Mouse (Mus musculus) spleen, postnatal 4 days (tissue): ENCODE results near the gene Vav2.
A peak's percentile ranks its signal among the peaks of the same experiment; 100 is the strongest.

ENCODE experiments used
- DNase-seq, 2 experiments: peaks; one replicate each; pipeline ENCODE4 v3.0.0; 2022; ENCODE audit warnings: low spot score in 2 of 2

Gene Vav2

GRCm38 (mm10) chr2:27318197-27318596 is 108.6 kb downstream of the Vav2 start:
- no peak for DNase-seq

GRCm38 (mm10) chr2:27316167-27316566 is 110.7 kb downstream of the Vav2 start:
- DNase-seq = no peak

- no peak for DNase-seq
These were observed 112.6 kb downstream of the Vav2 start for GRCm38 (mm10) chr2:27314269-27314668.

GRCm38 (mm10) chr2:27312500-27312899 is 114.3 kb downstream of the Vav2 start:
- no peak for DNase-seq

GRCm38 (mm10) chr2:27311606-27312005 is 115.2 kb downstream of the Vav2 start:
- peak in 1 of 2 experiments; percentile 45 for DNase-seq

GRCm38 (mm10) chr2:27310908-27311307 is 115.9 kb downstream of the Vav2 start:
- no peak for DNase-seq

- DNase-seq = no peak
These were observed 116.6 kb downstream of the Vav2 start for GRCm38 (mm10) chr2:27310221-27310620.

- no peak for DNase-seq
These were observed 120.2 kb downstream of the Vav2 start for GRCm38 (mm10) chr2:27306628-27307027.

- DNase-seq = no peak
These were observed 122.1 kb downstream of the Vav2 start for GRCm38 (mm10) chr2:27304741-27305140.

GRCm38 (mm10) chr2:27304074-27304473 is 122.8 kb downstream of the Vav2 start:
- DNase-seq = no peak

- DNase-seq = no peak
These were observed 125.3 kb downstream of the Vav2 start for GRCm38 (mm10) chr2:27301444-27302111.

GRCm38 (mm10) chr2:27300725-27301443 is 125.9 kb downstream of the Vav2 start:
- no peak for DNase-seq

GRCm38 (mm10) chr2:27296656-27297406 is 130.0 kb downstream of the Vav2 start:
- DNase-seq = peak in 1 of 2 experiments; percentile 47

- DNase-seq = no peak
These were observed 132.1 kb downstream of the Vav2 start for GRCm38 (mm10) chr2:27294777-27295176.

GRCm38 (mm10) chr2:27289019-27289418 is 137.8 kb downstream of the Vav2 start:
- peak; percentile 73 to 89 for DNase-seq

- no peak for DNase-seq
These were observed 139.7 kb downstream of the Vav2 start for GRCm38 (mm10) chr2:27286971-27287710.

- DNase-seq = no peak
These were observed 142.4 kb downstream of the Vav2 start for GRCm38 (mm10) chr2:27284441-27284840.

- DNase-seq = no peak
These were observed 145.1 kb downstream of the Vav2 start for GRCm38 (mm10) chr2:27281771-27282170.

- peak; percentile 62 to 87 for DNase-seq
These were observed 145.8 kb downstream of the Vav2 start for GRCm38 (mm10) chr2:27280920-27281611.

GRCm38 (mm10) chr2:27278859-27279258 is 148.0 kb downstream of the Vav2 start:
- no peak for DNase-seq

- DNase-seq = no peak
These were observed 158.5 kb downstream of the Vav2 start for GRCm38 (mm10) chr2:27268325-27268724.
